Mouse (Mus musculus): ENCODE measurements around the gene Stk40. TPM values are rescaled to one million over a fixed set of nuclear protein-coding genes. Genes with fewer than 3 reads are reported as not detected.

The Stk40 gene
- polyA plus RNA-seq, 1 experiment from 2014 or later = 28.5 TPM

GRCm38 (mm10) chr4:126132636-126133264, 29.0 kb downstream of the Stk40 start:
- 66% methylated on average over 6 of the region's 6 CpGs for WGBS
- 0 out of 2 replicates have a peak overlapping the region, but pooled peaks have one; percentile 10 for H3K9ac ChIP-seq (ENCODE audit: low read depth, low read length)
- H3K36me3 ChIP-seq (ENCODE audit: control insufficient read depth, insufficient read depth, low read length) = peaks cover 29% of the 10 kb centered on the region
- H3K4me2 ChIP-seq (ENCODE audit: low read depth, low read length) = no peak overlapping the region
- H3K4me3 ChIP-seq (ENCODE audit: low read length) = no peak overlapping the region
- no peaks in the 10 kb centered on the region for H3K27me3 ChIP-seq (replicated peaks; ENCODE audit: control insufficient read depth, insufficient read depth, low read length)
- peak overlapping the region; percentile 65 for H3K27ac ChIP-seq (ENCODE audit: low read length)
- no peaks in the 10 kb centered on the region for H3K9me3 ChIP-seq (ENCODE audit: control insufficient read depth, low read length)
- no peak for ATAC-seq
- peaks cover 22% of the 10 kb centered on the region for H3K4me1 ChIP-seq (ENCODE audit: control insufficient read depth, insufficient read depth, low read length)

GRCm38 (mm10) chr4:126134236-126134635, 30.5 kb downstream of the Stk40 start:
- Histone ChIP-seq H3K36me3 (ENCODE audit: control insufficient read depth, insufficient read depth, low read length) (peaks cover 26% of the 10 kb centered on the region), H3K4me3 (ENCODE audit: low read length) (no peak overlapping the region), H3K27me3 (replicated peaks; ENCODE audit: control insufficient read depth, insufficient read depth, low read length) (no peaks in the 10 kb centered on the region), H3K9ac (ENCODE audit: low read depth, low read length) (no peak overlapping the region), H3K27ac (ENCODE audit: low read length) (no peak overlapping the region), H3K9me3 (ENCODE audit: control insufficient read depth, low read length) (no peaks in the 10 kb centered on the region), H3K4me2 (ENCODE audit: low read depth, low read length) (no peak overlapping the region), H3K4me1 (ENCODE audit: control insufficient read depth, insufficient read depth, low read length) (peaks cover 22% of the 10 kb centered on the region)
- ATAC-seq = no peak
- 96% methylated on average over 4 of the region's 4 CpGs for WGBS

- no peak for ATAC-seq
- Histone ChIP-seq H3K27me3 (replicated peaks; ENCODE audit: control insufficient read depth, insufficient read depth, low read length) (no peaks in the 10 kb centered on the region), H3K4me2 (ENCODE audit: low read depth, low read length) (no peak overlapping the region), H3K4me1 (ENCODE audit: control insufficient read depth, insufficient read depth, low read length) (peaks cover 22% of the 10 kb centered on the region), H3K27ac (ENCODE audit: low read length) (no peak overlapping the region), H3K4me3 (ENCODE audit: low read length) (no peak overlapping the region), H3K9ac (ENCODE audit: low read depth, low read length) (no peak overlapping the region), H3K36me3 (ENCODE audit: control insufficient read depth, insufficient read depth, low read length) (peaks cover 23% of the 10 kb centered on the region), H3K9me3 (ENCODE audit: control insufficient read depth, low read length) (no peaks in the 10 kb centered on the region)
- WGBS = 83% methylated on average over 4 of the region's 4 CpGs
These were observed 30.9 kb downstream of the Stk40 start for GRCm38 (mm10) chr4:126134639-126135038.

- H3K27ac ChIP-seq (ENCODE audit: low read length) = no peak overlapping the region
- H3K27me3 ChIP-seq (replicated peaks; ENCODE audit: control insufficient read depth, insufficient read depth, low read length) = no peaks in the 10 kb centered on the region
- no peak overlapping the region for H3K9ac ChIP-seq (ENCODE audit: low read depth, low read length)
- H3K4me2 ChIP-seq (ENCODE audit: low read depth, low read length) = no peak overlapping the region
- H3K9me3 ChIP-seq (ENCODE audit: control insufficient read depth, low read length) = no peaks in the 10 kb centered on the region
- H3K4me1 ChIP-seq (ENCODE audit: control insufficient read depth, insufficient read depth, low read length) = peaks cover 5% of the 10 kb centered on the region
- ATAC-seq = no peak
- no peak overlapping the region for H3K4me3 ChIP-seq (ENCODE audit: low read length)
- 86% methylated on average over 4 of the region's 4 CpGs for WGBS
- peaks cover 22% of the 10 kb centered on the region for H3K36me3 ChIP-seq (ENCODE audit: control insufficient read depth, insufficient read depth, low read length)
These were observed 34.0 kb downstream of the Stk40 start for GRCm38 (mm10) chr4:126137773-126138172.

- no peaks in the 10 kb centered on the region for H3K27me3 ChIP-seq (replicated peaks; ENCODE audit: control insufficient read depth, insufficient read depth, low read length)
- no peak overlapping the region for H3K4me3 ChIP-seq (ENCODE audit: low read length)
- no peak overlapping the region for H3K9ac ChIP-seq (ENCODE audit: low read depth, low read length)
- no peak for ATAC-seq
- peaks cover 15% of the 10 kb centered on the region for H3K36me3 ChIP-seq (ENCODE audit: control insufficient read depth, insufficient read depth, low read length)
- 0 out of 2 replicates have a peak overlapping the region, but pooled peaks have one; percentile 4 for H3K27ac ChIP-seq (ENCODE audit: low read length)
- no peaks in the 10 kb centered on the region for H3K9me3 ChIP-seq (ENCODE audit: control insufficient read depth, low read length)
- H3K4me2 ChIP-seq (ENCODE audit: low read depth, low read length) = no peak overlapping the region
- H3K4me1 ChIP-seq (ENCODE audit: control insufficient read depth, insufficient read depth, low read length) = no peaks in the 10 kb centered on the region
- WGBS = 60% methylated on average over 5 of the region's 5 CpGs
These were observed 37.3 kb downstream of the Stk40 start for GRCm38 (mm10) chr4:126141021-126141420.

GRCm38 (mm10) chr4:126145396-126145795, 41.6 kb downstream of the Stk40 start:
- no peak overlapping the region for H3K27ac ChIP-seq (ENCODE audit: low read length)
- H3K9ac ChIP-seq (ENCODE audit: low read depth, low read length) = no peak overlapping the region
- H3K4me3 ChIP-seq (ENCODE audit: low read length) = no peak overlapping the region
- H3K4me1 ChIP-seq (ENCODE audit: control insufficient read depth, insufficient read depth, low read length) = peaks cover 23% of the 10 kb centered on the region
- ATAC-seq = no peak
- no peaks in the 10 kb centered on the region for H3K36me3 ChIP-seq (ENCODE audit: control insufficient read depth, insufficient read depth, low read length)
- H3K9me3 ChIP-seq (ENCODE audit: control insufficient read depth, low read length) = no peaks in the 10 kb centered on the region
- no peaks in the 10 kb centered on the region for H3K27me3 ChIP-seq (replicated peaks; ENCODE audit: control insufficient read depth, insufficient read depth, low read length)
- no peak overlapping the region for H3K4me2 ChIP-seq (ENCODE audit: low read depth, low read length)
- 42% methylated on average over 4 of the region's 4 CpGs for WGBS

- H3K27ac ChIP-seq (ENCODE audit: low read length) = peak overlapping the region; percentile 85
- H3K4me3 ChIP-seq (ENCODE audit: low read length) = peak overlapping the region; percentile 67; the same call in 1 of the 2 replicates
- H3K4me2 ChIP-seq (ENCODE audit: low read depth, low read length) = peak overlapping the region; percentile 87; the same call in 1 of the 2 replicates
- ATAC-seq = no peak
- no peaks in the 10 kb centered on the region for H3K9me3 ChIP-seq (ENCODE audit: control insufficient read depth, low read length)
- H3K9ac ChIP-seq (ENCODE audit: low read depth, low read length) = peak overlapping the region; percentile 82; the same call in 1 of the 2 replicates
- peaks cover 2% of the 10 kb centered on the region; the same call in 1 of the 2 replicates for H3K36me3 ChIP-seq (ENCODE audit: control insufficient read depth, insufficient read depth, low read length)
- WGBS = 44% methylated on average over 9 of the region's 9 CpGs
- H3K27me3 ChIP-seq (replicated peaks; ENCODE audit: control insufficient read depth, insufficient read depth, low read length) = no peaks in the 10 kb centered on the region
- H3K4me1 ChIP-seq (ENCODE audit: control insufficient read depth, insufficient read depth, low read length) = peaks cover 28% of the 10 kb centered on the region
These were observed 43.3 kb downstream of the Stk40 start for GRCm38 (mm10) chr4:126146974-126147532.

- H3K4me1 ChIP-seq (ENCODE audit: control insufficient read depth, insufficient read depth, low read length) = peaks cover 28% of the 10 kb centered on the region
- ATAC-seq = peak; percentile 80
- peak within 1 kb of the TSS; percentile 87 for H3K4me2 ChIP-seq (ENCODE audit: low read depth, low read length)
- no peaks in the 10 kb centered on the region for H3K9me3 ChIP-seq (ENCODE audit: control insufficient read depth, low read length)
- H3K27ac ChIP-seq (ENCODE audit: low read length) = peak within 1 kb of the TSS; percentile 85
- peaks cover 2% of the 10 kb centered on the region; the same call in 1 of the 2 replicates for H3K36me3 ChIP-seq (ENCODE audit: control insufficient read depth, insufficient read depth, low read length)
- peak within 1 kb of the TSS; percentile 67 for H3K4me3 ChIP-seq (ENCODE audit: low read length)
- WGBS = 2% methylated on average over 24 of the region's 24 CpGs
- H3K9ac ChIP-seq (ENCODE audit: low read depth, low read length) = peak within 1 kb of the TSS; percentile 82
- no peaks in the 10 kb centered on the region for H3K27me3 ChIP-seq (replicated peaks; ENCODE audit: control insufficient read depth, insufficient read depth, low read length)
These were observed 43.9 kb downstream of the Stk40 start, which contains the start of gene Eva1b for GRCm38 (mm10) chr4:126147533-126148160. TSS of gene Eva1b (plus strand) at chr4:126147744.

GRCm38 (mm10) chr4:126148161-126148961, 44.6 kb downstream of the Stk40 start:
- Histone ChIP-seq H3K9me3 (ENCODE audit: control insufficient read depth, low read length) (no peaks in the 10 kb centered on the region), H3K9ac (ENCODE audit: low read depth, low read length) (peak overlapping the region; percentile 82), H3K27me3 (replicated peaks; ENCODE audit: control insufficient read depth, insufficient read depth, low read length) (no peaks in the 10 kb centered on the region), H3K4me2 (ENCODE audit: low read depth, low read length) (peak overlapping the region; percentile 87), H3K27ac (ENCODE audit: low read length) (peak overlapping the region; percentile 85), H3K4me3 (ENCODE audit: low read length) (peak overlapping the region; percentile 67), H3K4me1 (ENCODE audit: control insufficient read depth, insufficient read depth, low read length) (peaks cover 28% of the 10 kb centered on the region), H3K36me3 (ENCODE audit: control insufficient read depth, insufficient read depth, low read length) (peaks cover 2% of the 10 kb centered on the region; the same call in 1 of the 2 replicates)
- 1% methylated on average over 64 of the region's 67 CpGs for WGBS
- peak; percentile 74 for ATAC-seq

All from intestine, embryonic 16.5 days (tissue).